Mouse (Mus musculus) heart, postnatal 14 days (tissue): ENCODE results near the gene Elovl2. TPM values are rescaled to one million over a fixed set of nuclear protein-coding genes. Genes with fewer than 3 reads are reported as not detected.
A peak's percentile ranks its signal among the peaks of the same experiment; 100 is the strongest.

Experiments
- DNase-seq, 2 experiments: peaks; one replicate each; pipeline ENCODE4 v3.0.0; 2021 to 2022
- intact Hi-C: fragments of 180-260 bp; cut with DNase I; formaldehyde crosslinking; loops from one replicate; pipeline ENCODE4 v1.15.1; 2025
- total RNA-seq, 2 experiments: library from RNA; stranded (reverse); gene quantifications; 2 replicates each; pipeline ENCODE4 v1.2.3; 2021

Gene Elovl2
- total RNA-seq, 2 experiments from 2014 or later = 0.19 to 0.37 TPM

- intact Hi-C loops = no loop called here
- no peak for DNase-seq
Measured at GRCm38 (mm10) chr13:41187886-41188285, 32.3 kb downstream of the Elovl2 start.

GRCm38 (mm10) chr13:41158426-41158825, 61.8 kb downstream of the Elovl2 start:
- no peak for DNase-seq
- intact Hi-C loops = no loop called here

GRCm38 (mm10) chr13:41153146-41153545, 67.1 kb downstream of the Elovl2 start:
- intact Hi-C loops = no loop called here
- no peak for DNase-seq

GRCm38 (mm10) chr13:41146271-41146670, 73.9 kb downstream of the Elovl2 start:
- intact Hi-C loops = no loop called here

GRCm38 (mm10) chr13:41145433-41145970, 74.7 kb downstream of the Elovl2 start:
- intact Hi-C loops = loop anchor here (2.0 kb wide), 1 partner anchor 93 kb away; no protein-coding TSS in a partner anchor
- no peak for DNase-seq

More at GRCm38 (mm10) chr13:41146271-41146670, 73.9 kb downstream of the Elovl2 start:
- peak; percentile 44 to 75 for DNase-seq

GRCm38 (mm10) chr13:41134901-41135300, 85.3 kb downstream of the Elovl2 start:
- DNase-seq = peak; percentile 72 to 79
- intact Hi-C loops = no loop called here

Other genes with a start within 250 kb of the Elovl2 start
- 10 to 100 TPM; 25.4 to 25.8 TPM for gene Pak1ip1, start 219.4 kb downstream of the Elovl2 start, total RNA-seq
- 100 to 1,000 TPM; 175 to 198 TPM for gene Tmem14c, start 204.1 kb downstream of the Elovl2 start, total RNA-seq
- under 1 TPM in 1 of 2 experiments, not detected in 1; 0.19 TPM for gene Mak, start 140.7 kb downstream of the Elovl2 start, total RNA-seq
- gene Gcm2, start 109.4 kb downstream of the Elovl2 start, total RNA-seq = not detected
- gene Sycp2l, start 106.1 kb downstream of the Elovl2 start, total RNA-seq = not detected
- 10 to 100 TPM; 22.5 to 22.7 TPM for gene Smim13, start 29.4 kb upstream of the Elovl2 start, total RNA-seq
- gene Gm17364, start 53.6 kb upstream of the Elovl2 start, total RNA-seq = not detected